Mouse (Mus musculus): ENCODE results near the gene Tsfm. TPM values are rescaled to one million over a fixed set of nuclear protein-coding genes. Genes with fewer than 3 reads are reported as not detected.
A peak's percentile ranks its signal among the peaks of the same experiment; 100 is the strongest.
"Not testable (repeated sequence)": the region's sequence is repeated elsewhere in the genome, so short reads cannot be mapped to it uniquely, and the experiment has no call there.

The Tsfm gene
- polyA plus RNA-seq, 1 experiment from 2014 or later: 86.6 TPM

DNA sequence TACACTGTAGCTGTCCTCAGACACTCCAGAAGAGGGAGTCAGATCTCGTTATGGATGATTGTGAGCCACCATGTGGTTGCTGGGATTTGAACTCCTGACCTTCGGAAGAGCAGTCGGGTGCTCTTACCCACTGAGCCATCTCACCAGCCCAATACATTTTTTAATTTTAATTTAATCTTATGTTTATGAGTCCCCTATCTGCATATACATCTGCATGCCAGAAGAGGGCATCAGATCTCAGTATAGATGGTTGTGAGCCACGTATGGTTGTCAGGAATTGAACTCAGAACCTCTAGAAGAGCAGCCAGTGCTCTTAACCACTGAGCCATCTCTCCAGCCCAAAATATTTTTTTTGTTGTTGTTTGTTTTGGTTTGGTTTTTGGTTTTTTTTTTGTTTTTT, 41.6 kb upstream of the Tsfm start:
- WGBS: 76% methylated on average over 4 of the region's 4 CpGs
- not testable (repeated sequence) for H3K9ac ChIP-seq; H3K9me3 ChIP-seq; H3K4me2 ChIP-seq; ATAC-seq (ENCODE audit: extremely low read depth, insufficient number of reproducible peaks, low FRiP score, low TSS enrichment); H3K4me3 ChIP-seq; H3K27ac ChIP-seq (replicated peaks)
- peaks cover 20% of the 10 kb centered on the region for H3K4me1 ChIP-seq
- peaks cover 31% of the 10 kb centered on the region for H3K27me3 ChIP-seq (replicated peaks)
- H3K36me3 ChIP-seq: peaks cover 15% of the 10 kb centered on the region

DNA sequence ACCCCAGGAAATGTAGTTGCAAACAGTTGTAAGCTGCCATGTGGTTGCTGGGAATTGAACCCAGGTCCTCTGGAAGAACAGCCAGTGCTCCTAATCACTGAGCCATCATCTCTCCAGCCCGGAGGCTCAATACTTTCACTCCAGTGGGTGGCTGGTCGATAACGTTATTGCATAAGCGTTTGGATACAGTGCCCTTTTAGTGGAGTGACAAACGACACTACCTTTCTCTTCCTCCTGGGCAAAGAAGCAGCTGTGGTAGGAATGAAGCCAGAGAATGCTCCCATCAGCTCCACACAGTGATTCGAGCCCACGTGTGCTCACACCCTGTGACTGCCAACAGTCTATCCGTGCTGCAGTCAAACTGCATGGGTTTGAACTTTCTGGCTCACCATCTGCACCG, 40.6 kb upstream of the Tsfm start:
- peak overlapping the region; percentile 87 for H3K9ac ChIP-seq
- 71% methylated on average over 9 of the region's 9 CpGs for WGBS

DNA sequence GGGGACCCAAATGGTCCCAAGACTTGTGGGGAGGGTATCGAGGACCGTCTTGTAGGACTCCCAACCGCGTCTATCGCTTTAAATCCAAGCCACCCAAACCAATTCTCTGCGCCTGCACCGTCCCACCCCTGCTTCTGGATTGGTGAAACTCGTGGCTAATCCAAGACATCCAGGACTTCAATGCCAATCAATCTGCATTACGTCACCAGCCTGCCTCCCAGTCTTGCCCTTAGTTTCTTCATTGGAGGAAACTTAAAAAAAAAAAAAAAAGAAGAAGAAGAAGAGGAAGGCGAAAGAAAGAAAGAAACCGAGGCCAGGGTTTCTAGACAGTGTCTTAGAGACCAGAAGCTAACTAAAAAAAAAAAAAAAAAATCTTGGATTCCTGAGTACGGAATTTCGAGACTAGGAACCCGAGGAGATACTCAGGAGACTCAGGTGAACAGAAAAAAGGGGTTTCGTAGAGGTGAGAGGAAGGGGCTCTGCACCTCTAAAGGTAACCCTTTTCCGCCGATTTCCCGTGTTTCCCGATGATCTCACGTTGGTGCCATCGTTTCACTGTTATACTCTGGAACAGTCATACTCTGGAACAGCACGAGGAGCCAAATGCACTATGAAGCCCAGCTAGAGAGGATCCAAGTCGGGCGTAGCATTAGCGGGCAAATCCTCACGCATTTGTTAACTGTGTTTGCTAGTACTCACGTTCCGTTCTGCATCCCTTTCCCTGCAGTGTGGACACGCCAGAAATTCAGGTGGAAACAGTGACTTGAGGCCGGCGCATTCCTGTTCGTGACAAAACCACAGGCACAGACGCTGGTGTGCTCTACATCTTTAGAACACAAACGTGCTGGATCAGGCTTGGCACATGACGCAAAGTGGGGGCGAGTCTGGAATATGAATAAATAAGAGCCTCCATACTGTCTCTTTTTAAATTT, 39.8 kb upstream of the Tsfm start, which contains the start of gene Tspan31:
TSS of gene Tspan31 (minus strand) at position 75 of the 932 bp plus-strand sequence.
- peak; percentile 72; the same call in 1 of the 2 replicates for ATAC-seq (ENCODE audit: extremely low read depth, insufficient number of reproducible peaks, low FRiP score, low TSS enrichment)
- Histone ChIP-seq H3K4me3 (peak within 1 kb of the TSS; percentile 84), H3K4me1 (peaks cover 32% of the 10 kb centered on the region), H3K9ac (peak within 1 kb of the TSS; percentile 89), H3K36me3 (peaks cover 33% of the 10 kb centered on the region), H3K4me2 (peak within 1 kb of the TSS; percentile 95), H3K27ac (replicated peaks) (peak within 1 kb of the TSS; percentile 92), H3K27me3 (replicated peaks) (peaks cover 13% of the 10 kb centered on the region), H3K9me3 (no peaks in the 10 kb centered on the region)
- WGBS: 2% methylated on average over 36 of the region's 36 CpGs

More for the DNA sequence above, 40.6 kb upstream of the Tsfm start:
- peak overlapping the region; percentile 84 for H3K4me3 ChIP-seq
- H3K9me3 ChIP-seq: no peaks in the 10 kb centered on the region
- H3K36me3 ChIP-seq: peaks cover 25% of the 10 kb centered on the region
- H3K4me1 ChIP-seq: peaks cover 25% of the 10 kb centered on the region
- peaks cover 20% of the 10 kb centered on the region for H3K27me3 ChIP-seq (replicated peaks)
- ATAC-seq (ENCODE audit: extremely low read depth, insufficient number of reproducible peaks, low FRiP score, low TSS enrichment): no peak
- no peak overlapping the region for H3K27ac ChIP-seq (replicated peaks)
- H3K4me2 ChIP-seq: peak overlapping the region; percentile 95

DNA sequence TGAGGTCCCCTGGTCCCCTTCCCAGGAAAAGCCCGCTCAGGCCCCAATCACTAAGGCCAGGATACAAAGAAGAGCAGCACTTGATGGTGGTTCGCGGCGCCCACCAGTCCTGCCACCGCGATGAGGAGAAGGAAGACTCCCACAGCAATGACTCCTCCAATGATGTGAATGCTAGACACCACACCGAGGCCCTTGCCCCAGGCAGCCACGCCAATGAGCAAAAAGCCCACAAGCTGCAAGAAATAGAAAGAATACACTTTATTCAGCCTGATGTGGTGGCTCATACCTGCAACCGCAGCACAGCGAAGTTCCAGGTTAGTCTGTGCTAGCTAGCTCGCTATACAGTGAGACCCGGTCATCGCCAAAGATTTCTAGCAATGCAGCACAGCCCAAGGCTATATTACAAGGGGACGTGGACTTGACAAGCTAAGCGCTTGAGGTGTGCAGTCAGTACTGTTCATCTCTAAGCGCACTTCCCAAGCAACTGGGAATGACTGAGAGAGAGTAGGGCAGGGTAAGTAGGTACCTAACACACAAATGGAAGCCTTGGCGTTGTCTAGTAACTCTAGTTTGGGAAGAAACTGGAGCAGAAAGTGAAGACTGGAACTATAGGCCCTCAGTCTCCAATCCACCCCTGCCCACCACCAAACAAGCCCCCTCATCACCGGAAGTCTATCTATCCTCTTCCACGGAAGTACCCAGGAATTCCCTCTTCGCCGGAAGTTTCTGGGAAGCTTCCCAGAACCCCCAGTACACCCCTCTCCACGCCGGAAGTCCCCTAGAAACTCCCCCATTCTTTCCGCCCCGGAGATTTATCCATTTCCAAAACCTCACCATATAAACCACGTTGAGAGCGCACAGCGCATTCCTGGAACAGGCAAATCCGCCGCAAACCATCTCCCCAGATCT, 38.9 kb upstream of the Tsfm start:
- H3K36me3 ChIP-seq: peaks cover 42% of the 10 kb centered on the region
- peaks cover 41% of the 10 kb centered on the region for H3K4me1 ChIP-seq
- H3K9me3 ChIP-seq: no peaks in the 10 kb centered on the region
- peaks cover 5% of the 10 kb centered on the region; the same call in 1 of the 2 replicates for H3K27me3 ChIP-seq (replicated peaks)
- peak overlapping the region; percentile 95 for H3K4me2 ChIP-seq
- WGBS: 7% methylated on average over 30 of the region's 30 CpGs
- ATAC-seq (ENCODE audit: extremely low read depth, insufficient number of reproducible peaks, low FRiP score, low TSS enrichment): 0 out of 2 replicates have a peak, but pooled peaks have one; percentile 7
- H3K27ac ChIP-seq (replicated peaks): peak overlapping the region; percentile 92
- peak overlapping the region; percentile 89 for H3K9ac ChIP-seq
- H3K4me3 ChIP-seq: peak overlapping the region; percentile 84

GRCm38 (mm10) chr10:127068360-127069038, 37.9 kb upstream of the Tsfm start:
- Histone ChIP-seq H3K27ac (replicated peaks) (peak overlapping the region; percentile 92; the same call in 1 of the 2 replicates), H3K4me1 (peaks cover 43% of the 10 kb centered on the region), H3K4me3 (peak overlapping the region; percentile 84), H3K9ac (peak overlapping the region; percentile 89), H3K9me3 (no peaks in the 10 kb centered on the region), H3K4me2 (peak overlapping the region; percentile 95), H3K36me3 (peaks cover 43% of the 10 kb centered on the region), H3K27me3 (replicated peaks) (peaks cover 2% of the 10 kb centered on the region; the same call in 1 of the 2 replicates)
- 79% methylated on average over 9 of the region's 9 CpGs for WGBS
- no peak for ATAC-seq (ENCODE audit: extremely low read depth, insufficient number of reproducible peaks, low FRiP score, low TSS enrichment)

GRCm38 (mm10) chr10:127066519-127067018, 35.9 kb upstream of the Tsfm start:
- Histone ChIP-seq H3K9me3 (no peaks in the 10 kb centered on the region), H3K4me3 (no peak overlapping the region), H3K27ac (replicated peaks) (no peak overlapping the region), H3K27me3 (replicated peaks) (peaks cover 10% of the 10 kb centered on the region), H3K4me1 (peaks cover 51% of the 10 kb centered on the region), H3K36me3 (peaks cover 43% of the 10 kb centered on the region), H3K4me2 (no peak overlapping the region), H3K9ac (no peak overlapping the region)
- ATAC-seq (ENCODE audit: extremely low read depth, insufficient number of reproducible peaks, low FRiP score, low TSS enrichment): no peak
- 87% methylated on average over 14 of the region's 14 CpGs for WGBS

GRCm38 (mm10) chr10:127065981-127066380, 35.3 kb upstream of the Tsfm start:
- ATAC-seq (ENCODE audit: extremely low read depth, insufficient number of reproducible peaks, low FRiP score, low TSS enrichment): no peak

GRCm38 (mm10) chr10:127063913-127064870, 33.6 kb upstream of the Tsfm start:
- peak overlapping the region; percentile 66 for H3K4me3 ChIP-seq
- H3K27ac ChIP-seq (replicated peaks): peak overlapping the region; percentile 81
- 12% methylated on average over 37 of the region's 37 CpGs for WGBS
- peaks cover 48% of the 10 kb centered on the region for H3K4me1 ChIP-seq
- H3K9me3 ChIP-seq: no peaks in the 10 kb centered on the region
- H3K9ac ChIP-seq: peak overlapping the region; percentile 92
- peaks cover 33% of the 10 kb centered on the region for H3K27me3 ChIP-seq (replicated peaks)
- peaks cover 43% of the 10 kb centered on the region for H3K36me3 ChIP-seq
- no peak for ATAC-seq (ENCODE audit: extremely low read depth, insufficient number of reproducible peaks, low FRiP score, low TSS enrichment)
- peak overlapping the region; percentile 89 for H3K4me2 ChIP-seq

More at GRCm38 (mm10) chr10:127065981-127066380, 35.3 kb upstream of the Tsfm start:
- Histone ChIP-seq H3K4me3 (no peak overlapping the region), H3K4me1 (peaks cover 47% of the 10 kb centered on the region), H3K27me3 (replicated peaks) (peaks cover 15% of the 10 kb centered on the region), H3K9ac (no peak overlapping the region), H3K4me2 (no peak overlapping the region), H3K9me3 (no peaks in the 10 kb centered on the region), H3K36me3 (peaks cover 43% of the 10 kb centered on the region), H3K27ac (replicated peaks) (peak overlapping the region; percentile 30; the same call in 1 of the 2 replicates)
- WGBS: 47% methylated on average over 9 of the region's 9 CpGs

- H3K27ac ChIP-seq (replicated peaks): peak within 1 kb of the TSS; percentile 81
- ATAC-seq (ENCODE audit: extremely low read depth, insufficient number of reproducible peaks, low FRiP score, low TSS enrichment): peak; percentile 90
- WGBS: under 1% methylated on average over 46 of the region's 46 CpGs
Measured at GRCm38 (mm10) chr10:127063239-127063872, 32.7 kb upstream of the Tsfm start, which contains the start of gene Cdk4. Gene Cdk4 (plus strand): TSS chr10:127063534.

More at GRCm38 (mm10) chr10:127063239-127063872, 32.7 kb upstream of the Tsfm start, which contains the start of gene Cdk4:
- peaks cover 39% of the 10 kb centered on the region for H3K36me3 ChIP-seq
- H3K4me1 ChIP-seq: peaks cover 48% of the 10 kb centered on the region
- H3K4me3 ChIP-seq: peak within 1 kb of the TSS; percentile 66
- H3K9me3 ChIP-seq: no peaks in the 10 kb centered on the region
- peaks cover 41% of the 10 kb centered on the region for H3K27me3 ChIP-seq (replicated peaks)
- peak within 1 kb of the TSS; percentile 92 for H3K9ac ChIP-seq
- H3K4me2 ChIP-seq: peak within 1 kb of the TSS; percentile 89

Data from heart, embryonic 13.5 days (tissue).